Mouse (Mus musculus) heart, adult 2 months (tissue): ENCODE data around the gene 6030445D17Rik. TPM values are rescaled to one million over a fixed set of nuclear protein-coding genes. Genes with fewer than 3 reads are reported as not detected.

Experiments used
- DNase-seq, 2 experiments: peaks; one replicate each; pipeline ENCODE4 v3.0.0; 2021
- H3K27ac ChIP-seq: fragments of 200-600 bp; 2 replicates; pipeline ENCODE4 v1.8.1; 2022
- H3K27me3 ChIP-seq: fragments of 200-500 bp; 2 replicates; pipeline ENCODE4 v1.6.1; 2012; ENCODE audit warnings: mild to moderate bottlenecking, low read length, inconsistent platforms, mixed read lengths; ENCODE audit not compliant: control insufficient read depth, insufficient read depth
- H3K36me3 ChIP-seq: fragments of 200-500 bp; 2 replicates; pipeline ENCODE4 v1.6.1; 2012; ENCODE audit warnings: low read length, inconsistent platforms; ENCODE audit not compliant: control insufficient read depth, insufficient read depth
- H3K4me1 ChIP-seq: fragments of 200-500 bp; 2 replicates; pipeline ENCODE4 v1.6.1; 2011; ENCODE audit warnings: low read length; ENCODE audit not compliant: control insufficient read depth, insufficient read depth
- H3K4me3 ChIP-seq: fragments of 200-600 bp; 2 replicates; pipeline ENCODE4 v1.8.1; 2022
- H3K79me2 ChIP-seq: fragments of 200-500 bp; replicated peaks from 2 replicates; pipeline ENCODE4 v1.6.1; 2012; ENCODE audit warnings: mild to moderate bottlenecking, inconsistent platforms, low read length, moderate library complexity, mixed read lengths; ENCODE audit not compliant: control insufficient read depth, insufficient read depth
- H3K9ac ChIP-seq: fragments of 200-500 bp; 2 replicates; pipeline ENCODE4 v1.6.1; 2012; ENCODE audit warnings: low read depth, mild to moderate bottlenecking, control low read depth, inconsistent platforms, low read length, mixed read lengths
- CTCF ChIP-seq: fragments of 200-600 bp; IDR thresholded peaks from 2 replicates; pipeline ENCODE4 v1.8.1; 2022; ENCODE audit warnings: antibody characterized with exemption, mild to moderate bottlenecking, moderate library complexity
- EP300 ChIP-seq: fragments of 200-500 bp; IDR thresholded peaks from 2 replicates; pipeline ENCODE4 v1.6.1; 2011; ENCODE audit warnings: low read depth, low read length, control low read depth; ENCODE audit not compliant: insufficient read depth
- POLR2A ChIP-seq: fragments of 200-500 bp; IDR thresholded peaks from 2 replicates; pipeline ENCODE4 v1.6.1; 2011; ENCODE audit warnings: mild to moderate bottlenecking, low read depth, low read length, control low read depth; ENCODE audit not compliant: insufficient read depth
- WGBS: fragments of 180-500 bp; shearing (Covaris S2); methylation state at CpG from one replicate; pipeline ENCODE4 v1.1.7; 2018; 5-methylcytosine and 5-hydroxymethylcytosine counted together
- intact Hi-C: fragments of 180-260 bp; cut with DNase I; formaldehyde crosslinking; loops from one replicate; pipeline ENCODE4 v1.15.1; 2025
- polyA plus RNA-seq: library from polyadenylated mRNA; depleted of rRNA; stranded (reverse); fragments of >200 nt; gene quantifications from 2 replicates; pipeline ENCODE4 v1.2.3, GENCODE M21; 2012; rRNA removed
- total RNA-seq, 2 experiments: library from RNA; stranded (reverse); gene quantifications; 2 replicates each; pipeline ENCODE4 v1.2.3; 2021

6030445D17Rik gene
- total and polyA plus RNA-seq, 3 experiments = 0.27 to 0.45 (median 0.31) TPM

- intact Hi-C loops = no loop called here
- Histone ChIP-seq H3K27me3 (no peaks in the 10 kb centered on the region), H3K4me3 (no peak overlapping the region), H3K9ac (no peak overlapping the region), H3K36me3 (peaks cover 18% of the 10 kb centered on the region), H3K4me1 (peaks cover 9% of the 10 kb centered on the region), H3K27ac (no peak overlapping the region), H3K79me2 (peaks cover 8% of the 10 kb centered on the region; the same call in 1 of the 2 replicates)
- 24% methylated on average over 2 of the region's 2 CpGs for WGBS
- no peak for DNase-seq
- TF ChIP-seq EP300 (no peak), POLR2A (no peak), CTCF (no peak)
These were observed 43.6 kb downstream of the 6030445D17Rik start for GRCm38 (mm10) chr4:136505426-136506215.

- Histone ChIP-seq H3K9ac (no peak overlapping the region), H3K4me3 (no peak overlapping the region), H3K27ac (no peak overlapping the region), H3K79me2 (peaks cover 7% of the 10 kb centered on the region; the same call in 1 of the 2 replicates), H3K36me3 (peaks cover 26% of the 10 kb centered on the region), H3K27me3 (no peaks in the 10 kb centered on the region), H3K4me1 (peaks cover 17% of the 10 kb centered on the region)
- DNase-seq = peak in 1 of 2 experiments; percentile 43
- intact Hi-C loops = no loop called here
- 62% methylated on average over 1 of the region's 1 CpGs for WGBS
- TF ChIP-seq CTCF = peak; percentile 73
- no peak for TF ChIP-seq EP300
- TF ChIP-seq POLR2A = no peak
These were observed 47.8 kb downstream of the 6030445D17Rik start for GRCm38 (mm10) chr4:136509857-136510256.

- peaks cover 19% of the 10 kb centered on the region for H3K36me3 ChIP-seq
- intact Hi-C loops = no loop called here
- TF ChIP-seq POLR2A = no peak
- no peak for TF ChIP-seq CTCF
- no peak for TF ChIP-seq EP300
- H3K4me3 ChIP-seq = no peak overlapping the region
- H3K79me2 ChIP-seq = peaks cover 11% of the 10 kb centered on the region
- no peak overlapping the region for H3K9ac ChIP-seq
- H3K27ac ChIP-seq = peak overlapping the region; percentile 34
- peak; percentile 14 to 25 for DNase-seq
- 15% methylated on average over 4 of the region's 4 CpGs for WGBS
- H3K4me1 ChIP-seq = peaks cover 21% of the 10 kb centered on the region
- H3K27me3 ChIP-seq = no peaks in the 10 kb centered on the region
These were observed 49.7 kb downstream of the 6030445D17Rik start for GRCm38 (mm10) chr4:136511708-136512107.

GRCm38 (mm10) chr4:136512905-136513304, 50.9 kb downstream of the 6030445D17Rik start:
- no peak for TF ChIP-seq EP300
- H3K79me2 ChIP-seq = peaks cover 13% of the 10 kb centered on the region
- H3K27ac ChIP-seq = peak overlapping the region; percentile 40
- H3K36me3 ChIP-seq = peaks cover 22% of the 10 kb centered on the region
- intact Hi-C loops = no loop called here
- DNase-seq = peak; percentile 40 to 60
- H3K9ac ChIP-seq = no peak overlapping the region
- H3K27me3 ChIP-seq = no peaks in the 10 kb centered on the region
- H3K4me1 ChIP-seq = peaks cover 21% of the 10 kb centered on the region
- H3K4me3 ChIP-seq = no peak overlapping the region

Other genes with a start within 250 kb of the 6030445D17Rik start
- 100 to 1,000 TPM; 112 to 138 TPM for gene Tcea3, start 214.5 kb upstream of the 6030445D17Rik start, total RNA-seq
- 46.9 and 48.7 TPM in 2 replicates for gene Tcea3, start 214.5 kb upstream of the 6030445D17Rik start, polyA plus RNA-seq
- gene Zfp46, start 177.6 kb upstream of the 6030445D17Rik start, total RNA-seq = 10 to 100 TPM; 33.7 to 39.6 TPM
- 32.1 and 49.6 TPM in 2 replicates for gene Zfp46, start 177.6 kb upstream of the 6030445D17Rik start, polyA plus RNA-seq
- gene Hnrnpr, start 151.3 kb upstream of the 6030445D17Rik start, total RNA-seq = 10 to 100 TPM; 43.9 to 44.8 TPM
- gene Hnrnpr, start 151.3 kb upstream of the 6030445D17Rik start, polyA plus RNA-seq = 10.7 and 18.3 TPM in 2 replicates
- gene Htr1d, start 38.7 kb upstream of the 6030445D17Rik start, total RNA-seq = not detected
- 0.04 and 0.09 TPM in 2 replicates for gene Htr1d, start 38.7 kb upstream of the 6030445D17Rik start, polyA plus RNA-seq
- 10 to 100 TPM; 36.5 to 37.8 TPM for gene Luzp1, start 7.5 kb downstream of the 6030445D17Rik start, total RNA-seq
- 11.0 and 21.4 TPM in 2 replicates for gene Luzp1, start 7.5 kb downstream of the 6030445D17Rik start, polyA plus RNA-seq
- gene Kdm1a, start 140.5 kb downstream of the 6030445D17Rik start, total RNA-seq = 10 to 100 TPM; 27.0 to 27.1 TPM
- 18.7 and 28.1 TPM in 2 replicates for gene Kdm1a, start 140.5 kb downstream of the 6030445D17Rik start, polyA plus RNA-seq
- gene Tex46, start 148.2 kb downstream of the 6030445D17Rik start, total RNA-seq = not detected
- gene Tex46, start 148.2 kb downstream of the 6030445D17Rik start, polyA plus RNA-seq = not detected in 2 replicates
- not detected for gene Lactbl1, start 160.4 kb downstream of the 6030445D17Rik start, total RNA-seq
- 0.08 and 0.18 TPM in 2 replicates for gene Lactbl1, start 160.4 kb downstream of the 6030445D17Rik start, polyA plus RNA-seq